Mouse (Mus musculus) CH12.LX (cell line): ENCODE measurements around the gene Sfxn2. TPM values are rescaled to one million over a fixed set of nuclear protein-coding genes. Genes with fewer than 3 reads are reported as not detected.

ENCODE experiments used
- DNase-seq: peaks from one replicate; pipeline ENCODE4 v3.0.0-alpha.2; 2013; ENCODE audit errors: extremely low read depth
- H3K27ac ChIP-seq: 2 replicates; pipeline ENCODE4 v1.5.1; 2012; ENCODE audit warnings: low read depth, mild to moderate bottlenecking, control low read depth, moderate library complexity; ENCODE audit not compliant: insufficient read depth
- H3K27me3 ChIP-seq: replicated peaks from 2 replicates; pipeline ENCODE3; 2012; ENCODE audit warnings: inconsistent platforms
- H3K36me3 ChIP-seq, 2 experiments: replicated peaks in 1 of 2; 2 replicates each; pipeline versions ENCODE3 to v1.6.1; 2012; ENCODE audit warnings: inconsistent platforms in 1 of 2, low read length in 1 of 2, mild to moderate bottlenecking in 1 of 2, mixed read lengths in 1 of 2, moderate library complexity in 1 of 2; ENCODE audit not compliant: control insufficient read depth in 1 of 2, insufficient read depth in 1 of 2
- H3K4me1 ChIP-seq, 2 experiments: 2 replicates each; pipeline ENCODE4 v1.6.1; 2012; ENCODE audit warnings: inconsistent platforms in 1 of 2, moderate library complexity in 1 of 2; ENCODE audit not compliant: insufficient read depth in 2 of 2, control insufficient read depth in 1 of 2
- H3K4me2 ChIP-seq: 2 replicates; pipeline ENCODE4 v1.6.1; 2012; ENCODE audit warnings: low read depth, mild to moderate bottlenecking, control low read depth; ENCODE audit not compliant: poor library complexity, insufficient read depth, severe bottlenecking
- H3K4me3 ChIP-seq, 3 experiments: fragments of 150-350 bp in 1 of 3; sonication (generic) in 1 of 3; replicated peaks in 1 of 3; 2 replicates each; pipeline versions ENCODE3 to v1.5.1; 2011 to 2012; ENCODE audit warnings: low read depth in 2 of 3, low read length in 2 of 3, mild to moderate bottlenecking in 2 of 3, moderate library complexity in 2 of 3, control low read depth in 1 of 3, improper control_type of control experiment in 1 of 3, inconsistent platforms in 1 of 3, mixed read lengths in 1 of 3; ENCODE audit not compliant: poor library complexity in 1 of 3
- H3K79me2 ChIP-seq: replicated peaks from 2 replicates; pipeline ENCODE4 v1.6.1; 2012; ENCODE audit warnings: mild to moderate bottlenecking, moderate library complexity; ENCODE audit not compliant: control insufficient read depth, poor library complexity, insufficient read depth, severe bottlenecking; ENCODE audit errors: extremely low read depth
- H3K9ac ChIP-seq: 2 replicates; pipeline ENCODE4 v1.6.1; 2012; ENCODE audit warnings: low read depth, mild to moderate bottlenecking, control low read depth, moderate library complexity; ENCODE audit not compliant: insufficient read depth
- H3K9me3 ChIP-seq: replicated peaks from 2 replicates; pipeline ENCODE3; 2012; ENCODE audit warnings: low read length, inconsistent platforms, mixed read lengths
- CHD1 ChIP-seq: IDR thresholded peaks from 2 replicates; pipeline ENCODE4 v1.6.1; 2012; ENCODE audit warnings: low read depth, low read length, improper control_type of control experiment, inconsistent platforms
- CHD2 ChIP-seq: IDR thresholded peaks from 2 replicates; pipeline ENCODE4 v1.6.1; 2011; ENCODE audit warnings: low read length, improper control_type of control experiment
- E2F4 ChIP-seq: IDR thresholded peaks from 2 replicates; pipeline ENCODE4 v1.6.1; 2011; ENCODE audit warnings: low read depth, low read length, improper control_type of control experiment; ENCODE audit not compliant: insufficient replicate concordance
- ETS1 ChIP-seq: conservative IDR thresholded peaks from 2 replicates; pipeline ENCODE4 v1.6.1; 2012; ENCODE audit warnings: low read depth, mild to moderate bottlenecking, inconsistent platforms, low read length, improper control_type of control experiment, moderate library complexity
- HCFC1 ChIP-seq: IDR thresholded peaks from 2 replicates; pipeline ENCODE4 v1.6.1; 2012; ENCODE audit warnings: low read depth, mild to moderate bottlenecking, inconsistent platforms, low read length, improper control_type of control experiment
- JUN ChIP-seq: IDR thresholded peaks from 2 replicates; pipeline ENCODE4 v1.6.1; 2011; ENCODE audit warnings: low read depth, mild to moderate bottlenecking, low read length, improper control_type of control experiment, moderate library complexity; ENCODE audit not compliant: insufficient read depth
- JUND ChIP-seq: conservative IDR thresholded peaks from 2 replicates; pipeline ENCODE4 v1.6.1; 2011; ENCODE audit warnings: low read depth, low read length, improper control_type of control experiment
- MAX ChIP-seq: IDR thresholded peaks from 2 replicates; pipeline ENCODE4 v1.6.1; 2011; ENCODE audit warnings: low read length, improper control_type of control experiment
- MEF2A ChIP-seq: IDR thresholded peaks from 2 replicates; pipeline ENCODE4 v1.6.1; 2014; ENCODE audit warnings: low read depth, mild to moderate bottlenecking, inconsistent platforms, low read length, improper control_type of control experiment, borderline replicate concordance
- NELFE ChIP-seq: IDR thresholded peaks from 2 replicates; pipeline ENCODE4 v1.6.1; 2011; ENCODE audit warnings: low read depth, low read length, improper control_type of control experiment
- POLR2AphosphoS2 ChIP-seq: IDR thresholded peaks from 2 replicates; pipeline ENCODE4 v1.6.1; 2011; ENCODE audit warnings: low read depth, low read length, improper control_type of control experiment
- USF1 ChIP-seq: IDR thresholded peaks from 2 replicates; pipeline ENCODE4 v1.6.1; 2014; ENCODE audit warnings: low read depth, mild to moderate bottlenecking, inconsistent platforms, low read length, improper control_type of control experiment
- ZMIZ1 ChIP-seq: IDR thresholded peaks from 2 replicates; pipeline ENCODE4 v1.6.1; 2012; ENCODE audit warnings: low read depth, mild to moderate bottlenecking, inconsistent platforms, low read length, improper control_type of control experiment
- ZNF384 ChIP-seq: IDR thresholded peaks from 2 replicates; pipeline ENCODE4 v1.6.1; 2012; ENCODE audit warnings: low read depth, low read length, improper control_type of control experiment, inconsistent platforms
- dilution Hi-C: fragments of 300-500 bp; cut with MboI; formaldehyde crosslinking; loops from 2 replicates; pipeline ENCODE4 v1.14.3; 2020; ENCODE audit warnings: low sequenced_read_pairs; ENCODE audit not compliant: extremely low pct_unique_long_range_greater_than_20kb, extremely low pct_ligation_motif_present
- in situ Hi-C: fragments of 300-500 bp; cut with MboI; formaldehyde crosslinking; loops from 3 replicates; pipeline ENCODE4 v1.14.3; 2019; ENCODE audit warnings: low sequenced_read_pairs, low pct_ligation_motif_present, low pct_unique_long_range_greater_than_20kb, mixed read lengths
- polyA plus RNA-seq: library from polyadenylated mRNA; unstranded; fragments of >175 nt; gene quantifications from 2 replicates; pipeline ENCODE4 v1.2.1, GENCODE M21; 2012; ENCODE audit warnings: low read depth; ENCODE audit not compliant: insufficient read length
- total RNA-seq, 2 experiments: library from RNA; depleted of rRNA; stranded (reverse); fragments of 300-350 nt in 1 of 2; fragments of >200 nt in 1 of 2; gene quantifications; 2 replicates each; pipeline ENCODE4 v1.2.3; 2012 to 2014

Sfxn2 gene
- total and polyA plus RNA-seq, 3 experiments = 5.9 to 11.1 (median 8.5) TPM

DNA sequence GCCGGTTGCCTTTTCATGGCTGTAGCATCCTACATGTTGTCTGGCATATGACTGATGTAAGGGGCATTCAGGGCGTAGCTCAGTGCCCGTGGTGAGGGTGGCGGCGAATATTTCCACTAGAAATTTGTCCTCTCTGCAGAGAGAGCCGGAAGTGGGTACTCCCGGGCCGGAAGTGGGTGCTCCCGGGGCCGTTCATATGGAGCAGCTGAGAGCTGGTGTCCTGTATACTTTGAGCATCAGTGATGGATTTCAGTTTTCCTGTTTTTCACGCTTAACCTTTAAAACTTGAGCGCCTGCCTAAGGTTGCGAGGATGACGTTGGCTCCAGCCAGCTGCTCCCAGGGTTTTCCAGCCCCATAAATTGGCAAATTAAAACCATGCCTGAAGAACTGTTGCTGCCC lies 66.3 kb downstream of the Sfxn2 start:
- H3K4me2 ChIP-seq = no peak overlapping the region
- peaks cover 6% of the 10 kb centered on the region for H3K79me2 ChIP-seq
- no peak overlapping the region for H3K27ac ChIP-seq
- in situ Hi-C loops = no loop called here
- no peak overlapping the region for H3K4me3 ChIP-seq
- H3K36me3 ChIP-seq = peaks cover 26 to 89% of the 10 kb centered on the region in 2 experiments
- TF ChIP-seq CHD1 = no peak
- no peak for TF ChIP-seq ETS1
- TF ChIP-seq HCFC1 = no peak
- TF ChIP-seq JUND = no peak
- no peak for TF ChIP-seq MAX
- no peak for TF ChIP-seq E2F4
- TF ChIP-seq POLR2AphosphoS2 = no peak
- TF ChIP-seq ZMIZ1 = no peak
- no peak for TF ChIP-seq CHD2
- no peak for TF ChIP-seq MEF2A
- TF ChIP-seq ZNF384 = no peak
- no peak for TF ChIP-seq NELFE
- TF ChIP-seq USF1 = no peak
- H3K4me1 ChIP-seq = peaks cover 0 to 4% of the 10 kb centered on the region in 2 experiments; a peak in 1 of 4 replicates
- H3K27me3 ChIP-seq = no peaks in the 10 kb centered on the region
- no peak overlapping the region for H3K9ac ChIP-seq
- H3K9me3 ChIP-seq = no peaks in the 10 kb centered on the region
- dilution Hi-C loops = no loop called here
- DNase-seq = no peak

DNA sequence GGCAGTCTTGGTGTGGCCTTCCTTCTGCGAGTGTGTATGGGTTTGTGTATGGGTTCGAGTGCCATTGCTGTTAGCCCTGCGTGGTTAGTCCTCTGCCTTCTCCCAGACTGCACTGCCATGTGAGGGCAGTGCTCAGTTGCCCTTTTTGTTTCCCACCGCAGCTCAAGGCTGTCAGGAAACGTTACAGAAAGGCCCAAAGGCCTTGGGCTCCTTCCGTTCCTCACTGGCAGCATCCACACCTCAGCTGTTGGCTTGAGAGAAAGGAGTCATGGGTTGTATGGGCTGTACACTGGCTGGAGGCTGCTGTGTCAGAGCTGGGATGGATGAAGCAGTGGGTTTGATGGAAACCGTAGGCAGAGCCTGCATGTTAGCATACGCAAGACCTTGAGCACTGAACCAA lies 67.6 kb downstream of the Sfxn2 start:
- Histone ChIP-seq H3K4me3 (no peak overlapping the region), H3K9me3 (no peaks in the 10 kb centered on the region), H3K79me2 (peaks cover 6% of the 10 kb centered on the region), H3K27ac (no peak overlapping the region), H3K4me1 (peaks cover 0 to 4% of the 10 kb centered on the region in 2 experiments; a peak in 1 of 4 replicates), H3K9ac (no peak overlapping the region), H3K27me3 (no peaks in the 10 kb centered on the region), H3K4me2 (no peak overlapping the region), H3K36me3 (peaks cover 31 to 91% of the 10 kb centered on the region in 2 experiments)
- in situ Hi-C loops = no loop called here
- DNase-seq = no peak
- TF ChIP-seq JUN (no peak), HCFC1 (no peak), USF1 (no peak), NELFE (no peak)
- TF ChIP-seq, all 38 proteins: peak for 0
- dilution Hi-C loops = no loop called here
